Mouse (Mus musculus): ENCODE measurements around the gene Gpr107.
A peak's percentile ranks its signal among the peaks of the same experiment; 100 is the strongest.
"Not testable (repeated sequence)": the region's sequence is repeated elsewhere in the genome, so short reads cannot be mapped to it uniquely, and the experiment has no call there.

Gpr107 gene

GRCm38 (mm10) chr2:31161620-31162019, 9.5 kb downstream of the Gpr107 start:
- no peak for DNase-seq

GRCm38 (mm10) chr2:31163361-31164118, 11.4 kb downstream of the Gpr107 start:
- DNase-seq: no peak

DNA sequence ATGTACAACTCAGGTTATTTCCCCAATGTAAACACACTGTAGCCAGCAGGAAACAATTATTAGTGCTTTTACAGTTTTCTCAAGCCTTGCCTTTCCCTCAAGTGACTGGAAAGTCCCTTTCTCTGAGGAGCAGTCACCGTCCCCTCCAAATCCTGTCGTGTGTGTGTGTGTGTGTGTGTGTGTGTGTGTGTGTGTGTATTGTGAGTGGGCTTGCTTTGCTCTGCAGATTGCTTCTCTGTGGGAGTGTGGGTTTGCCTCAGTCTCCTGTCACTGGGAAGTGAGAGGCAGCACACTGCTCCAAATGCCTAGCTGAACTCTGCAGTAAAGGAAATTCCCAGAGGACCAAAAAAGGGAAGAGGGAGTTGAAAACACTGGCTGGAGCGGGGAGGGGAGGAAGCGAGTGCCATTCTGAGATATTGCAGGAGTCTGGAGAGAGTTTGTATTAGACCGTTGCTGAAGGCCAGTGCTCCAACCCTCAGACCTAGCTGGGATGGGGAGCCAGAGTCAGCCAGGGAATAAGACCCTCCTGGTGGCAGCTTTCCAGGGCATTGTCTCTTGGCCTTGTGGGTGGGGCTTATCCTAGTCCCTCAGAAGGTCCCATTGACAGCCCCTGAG, 12.8 kb downstream of the Gpr107 start:
- DNase-seq: no peak

DNA sequence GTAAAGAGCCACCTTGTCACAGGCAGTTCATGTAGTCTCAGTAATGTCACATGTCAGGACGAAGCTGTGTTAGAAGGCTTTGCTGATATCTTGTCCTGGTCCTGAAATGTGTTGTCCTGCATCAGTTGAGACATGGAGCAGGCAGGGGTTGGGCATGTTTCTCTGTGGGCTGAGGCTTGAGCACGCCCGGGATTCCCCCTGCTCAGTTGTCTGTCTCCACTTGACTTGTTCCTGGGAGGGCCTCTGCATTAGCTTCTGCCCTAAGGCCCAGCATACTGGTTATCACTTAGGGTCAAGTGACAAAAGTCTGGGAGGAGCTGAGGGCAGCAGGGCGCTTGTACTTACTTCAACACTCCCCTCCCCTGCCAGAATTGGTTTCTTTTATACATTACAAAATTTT, 13.4 kb downstream of the Gpr107 start:
- DNase-seq: no peak

DNA sequence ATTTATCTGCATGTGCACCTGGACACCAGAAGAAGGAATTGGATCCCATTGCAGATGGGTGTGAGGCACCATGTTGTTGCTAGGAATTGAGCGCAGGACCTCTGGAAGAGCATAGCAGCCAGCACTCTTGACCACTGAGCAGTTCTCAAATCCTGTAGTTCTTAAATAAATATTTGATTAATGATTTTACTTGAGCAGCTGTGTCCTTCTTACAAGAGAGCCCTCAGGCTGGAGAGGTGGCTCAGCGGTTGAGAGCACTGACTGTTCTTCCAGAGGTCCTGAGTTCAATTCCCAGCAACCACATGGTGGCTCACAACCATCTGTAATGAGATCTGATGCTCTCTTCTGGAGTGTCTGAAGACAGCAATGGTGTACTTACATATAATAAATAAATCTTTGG, 15.5 kb downstream of the Gpr107 start:
- DNase-seq: not testable (repeated sequence)

DNA sequence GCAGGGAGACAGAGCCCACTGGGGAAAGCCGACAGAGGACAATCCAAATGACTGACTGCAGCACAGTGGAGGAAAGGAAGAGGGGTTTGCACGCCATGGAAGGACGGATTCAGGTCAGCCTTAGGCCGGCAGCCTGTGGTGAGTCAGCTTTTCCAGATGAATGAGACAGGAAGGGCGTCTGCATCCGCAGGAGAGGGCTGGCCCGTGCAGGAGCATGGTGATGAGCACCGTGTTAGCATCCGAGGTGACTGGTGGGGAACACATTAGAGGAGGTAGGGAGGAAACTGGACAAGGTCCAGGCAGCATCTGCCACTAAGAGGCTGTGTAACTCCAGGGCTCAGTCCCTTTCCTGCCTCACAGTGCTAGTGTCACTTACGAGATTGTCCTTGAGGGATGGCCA, 16.9 kb downstream of the Gpr107 start:
- no peak for DNase-seq

DNA sequence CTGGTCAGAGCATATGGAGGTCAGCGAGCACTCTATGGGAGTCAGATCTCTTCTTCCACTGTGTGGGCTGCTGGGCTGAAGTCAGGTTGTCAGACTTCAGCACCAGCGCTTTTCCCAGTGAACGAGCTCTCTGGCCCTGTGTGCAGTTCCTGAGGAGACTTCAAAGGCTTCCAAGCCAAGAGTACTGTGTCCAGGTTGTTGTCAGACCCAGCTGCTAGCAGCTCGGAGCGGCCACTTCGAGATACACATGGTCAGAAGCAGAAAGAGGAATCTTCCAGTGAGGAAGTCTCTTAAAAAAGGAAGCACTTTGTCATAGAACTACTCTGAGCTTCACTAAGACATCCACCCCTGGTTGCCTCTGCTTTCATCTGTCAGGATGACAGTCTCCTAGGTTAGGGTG, 18.0 kb downstream of the Gpr107 start:
- no peak for DNase-seq

GRCm38 (mm10) chr2:31172001-31172400, 19.9 kb downstream of the Gpr107 start:
- DNase-seq: no peak

DNA sequence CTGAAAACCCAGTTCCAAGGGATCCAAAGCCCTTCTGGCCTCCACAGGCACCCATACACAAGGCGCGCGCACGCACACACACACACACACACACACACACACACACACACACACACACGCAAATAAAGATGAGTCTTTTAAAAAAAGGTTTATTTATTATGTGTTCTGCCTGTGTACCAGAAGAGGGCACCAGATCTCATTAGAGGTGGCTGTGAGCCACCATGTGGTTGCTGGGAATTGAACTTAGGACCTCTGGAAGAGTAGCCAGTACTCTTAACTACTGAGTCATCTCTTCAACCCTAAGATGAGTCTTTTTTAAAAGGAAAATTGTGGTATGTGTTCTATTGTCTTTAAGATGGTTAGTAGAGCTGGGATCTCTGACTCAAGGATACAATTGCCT, 20.4 kb downstream of the Gpr107 start:
- no peak for DNase-seq

DNA sequence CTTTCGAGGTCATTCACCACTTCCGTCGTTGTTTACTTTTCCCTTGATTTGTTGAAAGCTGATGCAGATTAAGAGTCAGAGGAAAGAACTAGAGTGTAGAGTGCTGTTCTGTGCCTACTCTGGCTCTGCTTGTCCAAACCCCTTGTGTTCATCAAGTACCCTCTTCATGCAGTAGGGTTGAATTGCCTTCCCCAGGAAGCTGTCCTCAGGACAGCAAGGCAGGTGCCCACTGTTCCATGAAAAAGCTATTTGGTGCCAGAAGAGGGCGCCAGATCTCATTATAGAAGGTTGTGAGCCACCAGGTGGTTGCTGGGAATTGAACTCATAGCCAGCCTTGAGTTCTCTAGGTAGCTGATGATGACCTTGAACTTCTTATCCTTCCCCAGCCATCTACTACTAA, 21.2 kb downstream of the Gpr107 start:
- DNase-seq: no peak

DNA sequence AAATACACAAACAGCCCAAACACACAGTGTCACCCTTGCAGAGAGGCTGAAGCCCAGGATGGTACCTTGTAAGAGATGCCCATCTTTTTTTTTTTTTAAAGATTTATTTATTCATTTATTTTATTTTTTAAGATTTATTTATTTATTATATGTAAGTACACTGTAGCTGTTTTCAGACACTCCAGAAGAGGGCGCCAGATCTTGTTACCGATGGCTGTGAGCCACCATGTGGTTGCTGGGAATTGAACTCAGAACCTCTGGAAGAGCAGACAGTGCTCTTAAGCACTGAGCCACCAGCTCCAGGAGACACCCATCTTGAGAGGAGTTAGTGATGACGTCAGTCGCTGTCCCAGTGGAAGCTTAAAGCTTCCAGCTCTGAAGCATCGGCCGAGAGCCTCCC, 26.5 kb downstream of the Gpr107 start:
- not testable (repeated sequence) for DNase-seq

DNA sequence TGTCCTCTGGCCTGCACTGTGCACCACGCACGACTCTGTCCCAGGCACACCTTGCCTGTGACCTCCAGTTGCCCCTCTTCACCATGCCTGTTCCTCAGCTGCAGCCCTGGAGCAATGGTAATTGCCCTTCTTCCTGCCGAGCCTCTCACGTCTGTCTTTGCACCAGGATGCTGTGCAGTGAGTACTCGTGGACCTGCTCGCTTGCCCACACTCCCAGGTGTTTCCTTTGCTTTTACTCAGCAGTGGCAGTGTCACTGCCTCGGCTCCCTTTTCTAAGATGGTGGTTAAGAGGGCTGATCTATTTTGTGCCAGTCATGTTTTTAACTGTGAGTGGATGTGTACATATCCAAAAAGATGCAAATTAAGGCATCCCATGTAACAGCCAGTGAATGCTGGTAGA, 27.4 kb downstream of the Gpr107 start:
- no peak for DNase-seq

DNA sequence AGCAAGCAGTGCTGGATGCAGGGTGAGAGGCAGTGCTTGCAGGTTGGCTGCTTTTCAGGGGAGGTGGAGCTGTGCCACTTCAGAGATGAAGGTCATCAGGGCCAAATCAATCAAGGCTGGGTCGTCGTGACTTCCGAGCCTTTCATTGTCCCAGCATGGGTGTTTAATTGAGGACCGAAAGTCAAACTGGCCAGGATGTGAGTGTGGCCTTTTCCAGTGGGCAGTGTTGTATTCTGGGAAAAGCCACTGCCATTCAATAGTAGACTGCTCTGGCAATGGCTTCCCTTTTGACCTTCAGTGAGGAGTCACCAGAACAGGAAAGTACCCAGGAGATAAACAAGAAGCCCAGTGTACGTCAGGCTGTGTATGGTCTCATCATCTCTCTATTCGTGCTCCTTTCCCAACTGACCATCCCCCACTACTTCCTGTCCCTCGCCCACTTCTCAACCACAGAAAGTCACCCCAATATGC, 28.0 kb downstream of the Gpr107 start:
- no peak for DNase-seq

DNA sequence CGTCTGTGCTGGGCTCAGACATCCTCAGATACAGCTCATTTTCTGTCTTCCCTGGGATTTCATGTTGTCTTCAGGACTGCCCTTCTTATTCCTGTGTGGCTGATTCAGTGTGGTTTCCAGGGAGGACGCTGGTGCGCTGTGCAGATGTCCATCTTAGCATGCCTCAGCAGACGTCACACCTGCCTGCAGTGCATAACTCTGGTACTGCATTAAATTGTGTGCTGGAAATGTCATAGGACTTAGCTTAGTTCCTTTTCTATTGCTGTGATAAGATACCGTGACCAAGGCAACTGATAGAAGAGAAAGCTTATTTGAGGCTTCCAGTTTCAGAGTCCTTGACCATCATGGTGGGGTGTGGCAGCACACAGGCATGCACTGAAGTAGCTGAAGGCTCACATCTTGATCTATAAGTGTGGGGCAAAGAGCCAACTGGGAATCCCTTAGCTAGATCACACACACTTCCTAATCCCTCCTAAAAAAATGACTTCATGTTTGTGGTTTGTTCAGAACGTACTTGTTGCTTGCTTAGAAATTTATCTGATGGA, 30.7 kb downstream of the Gpr107 start:
- no peak for DNase-seq

GRCm38 (mm10) chr2:31183830-31184229, 31.7 kb downstream of the Gpr107 start:
- peak; percentile 34 for DNase-seq

GRCm38 (mm10) chr2:31188691-31189090, 36.6 kb downstream of the Gpr107 start:
- DNase-seq: no peak

DNA sequence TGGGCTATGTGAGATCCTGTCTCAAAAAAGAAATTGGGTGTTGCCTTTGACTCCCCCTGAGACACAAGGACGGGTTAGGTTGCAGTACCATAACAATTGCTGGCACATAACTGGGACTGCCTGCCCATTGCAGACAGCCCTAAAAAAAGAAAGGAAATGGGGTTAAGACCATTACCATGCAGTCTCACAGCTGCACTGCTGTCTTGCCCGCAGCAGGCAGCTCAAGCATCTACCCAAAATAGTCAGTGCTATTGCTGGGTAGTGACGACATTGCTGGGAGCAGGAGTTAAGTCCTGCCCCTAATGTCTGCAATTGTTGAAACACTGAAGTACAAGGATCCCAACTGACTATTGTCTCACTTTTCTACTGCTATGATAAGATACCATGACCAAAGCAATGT, 37.5 kb downstream of the Gpr107 start:
- no peak for DNase-seq

GRCm38 (mm10) chr2:31191765-31192164, 39.6 kb downstream of the Gpr107 start:
- no peak for DNase-seq

- peak; percentile 77 for DNase-seq
Measured at GRCm38 (mm10) chr2:31194356-31195021, 42.4 kb downstream of the Gpr107 start.

DNA sequence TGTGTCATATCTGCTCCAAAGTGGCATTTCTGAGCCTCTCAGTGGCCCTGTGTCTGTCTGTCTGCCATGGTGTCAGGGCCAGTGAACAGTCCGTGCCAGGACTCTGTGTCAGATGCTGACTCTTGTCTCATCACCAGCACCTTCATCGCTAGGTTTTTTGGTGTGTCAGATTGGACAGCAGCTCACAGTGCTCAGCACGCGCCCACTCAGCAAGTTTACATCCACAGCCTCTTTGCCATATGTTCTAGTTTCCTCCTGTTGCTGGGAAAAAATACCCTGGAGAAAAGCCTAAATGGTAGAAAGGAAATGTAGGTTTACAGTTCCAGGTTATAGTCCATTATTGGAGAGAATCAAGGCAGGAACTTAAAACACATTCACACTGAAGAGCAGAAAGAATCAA, 46.5 kb downstream of the Gpr107 start:
- peak; percentile 38 for DNase-seq

DNA sequence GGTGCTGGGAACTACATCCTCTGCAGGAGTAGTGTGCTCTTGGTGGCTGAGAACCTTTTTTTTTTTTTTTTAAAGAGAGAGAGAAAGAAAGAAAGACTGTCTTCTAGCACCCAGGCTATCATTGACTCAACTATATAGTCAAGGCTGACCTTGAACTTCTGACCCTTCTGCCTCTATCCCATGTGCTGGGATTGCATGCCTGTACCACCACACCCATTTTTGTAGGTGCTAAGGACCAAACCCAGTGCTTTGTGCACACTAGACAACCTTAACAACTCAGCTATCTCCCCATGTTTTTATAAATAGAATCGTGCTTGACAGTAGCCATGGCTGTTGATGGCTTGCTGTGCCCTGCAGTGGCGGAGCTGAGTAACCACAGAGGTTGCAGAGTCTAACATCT, 47.9 kb downstream of the Gpr107 start:
- DNase-seq: no peak

- DNase-seq: no peak
Measured at GRCm38 (mm10) chr2:31201851-31202250, 49.7 kb downstream of the Gpr107 start.

- DNase-seq: no peak
Measured at GRCm38 (mm10) chr2:31202357-31202756, 50.2 kb downstream of the Gpr107 start.

DNA sequence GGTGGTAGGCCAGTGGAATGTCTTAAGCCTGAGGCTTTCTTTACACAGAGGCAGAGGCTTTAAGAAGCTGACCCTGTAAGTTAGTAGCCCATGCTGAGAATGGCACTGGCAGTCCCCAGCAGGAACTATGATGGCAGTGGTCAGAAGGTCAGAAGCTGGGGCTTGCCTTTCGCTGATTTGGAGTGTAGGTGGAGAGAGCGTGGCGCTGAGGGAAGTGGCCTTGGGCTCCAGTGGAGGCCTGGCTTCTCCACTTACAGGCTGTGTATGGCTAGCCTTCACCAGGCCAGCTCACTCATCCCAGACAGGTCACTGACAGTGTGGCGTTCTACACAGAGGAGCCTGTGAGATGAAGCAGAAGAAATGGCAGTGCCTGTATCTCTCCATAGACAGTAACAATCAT, 50.8 kb downstream of the Gpr107 start:
- DNase-seq: no peak
